Mouse (Mus musculus) layer of hippocampus, postnatal 10 days (tissue): ENCODE data around the gene Fanca. TPM values are rescaled to one million over a fixed set of nuclear protein-coding genes. Genes with fewer than 3 reads are reported as not detected.
"Not testable (repeated sequence)": the region's sequence is repeated elsewhere in the genome, so short reads cannot be mapped to it uniquely, and the experiment has no call there.

Source experiments
- DNase-seq, 2 experiments: peaks; one replicate each; pipeline ENCODE4 v3.0.0; 2021; ENCODE audit warnings: low spot score in 2 of 2
- total RNA-seq, 2 experiments: library from RNA; stranded (reverse); gene quantifications; 2 replicates each; pipeline ENCODE4 v1.2.3; 2021

Gene Fanca
- total RNA-seq, 2 experiments from 2014 or later: 2.5 to 4.7 TPM

DNA sequence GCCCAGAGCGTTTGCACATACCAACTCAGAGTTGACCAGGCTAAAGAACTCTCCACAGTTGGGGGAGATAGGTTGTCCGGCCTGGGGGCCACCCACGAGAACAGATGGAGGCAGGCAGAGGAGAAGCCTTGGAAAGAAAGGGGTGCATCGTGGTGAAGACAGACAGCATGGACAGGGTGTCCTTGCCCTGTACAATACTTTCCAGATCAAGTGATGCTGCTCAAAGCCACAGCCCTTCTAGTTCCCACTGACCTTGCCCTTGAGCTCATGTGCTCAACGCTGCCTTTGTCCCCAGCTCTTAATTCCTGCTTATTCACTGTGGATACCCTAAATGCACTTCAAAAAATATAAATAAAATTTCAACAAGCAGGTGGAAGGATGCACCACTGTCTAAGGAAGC, 43.9 kb downstream of the Fanca start:
- DNase-seq: no peak

DNA sequence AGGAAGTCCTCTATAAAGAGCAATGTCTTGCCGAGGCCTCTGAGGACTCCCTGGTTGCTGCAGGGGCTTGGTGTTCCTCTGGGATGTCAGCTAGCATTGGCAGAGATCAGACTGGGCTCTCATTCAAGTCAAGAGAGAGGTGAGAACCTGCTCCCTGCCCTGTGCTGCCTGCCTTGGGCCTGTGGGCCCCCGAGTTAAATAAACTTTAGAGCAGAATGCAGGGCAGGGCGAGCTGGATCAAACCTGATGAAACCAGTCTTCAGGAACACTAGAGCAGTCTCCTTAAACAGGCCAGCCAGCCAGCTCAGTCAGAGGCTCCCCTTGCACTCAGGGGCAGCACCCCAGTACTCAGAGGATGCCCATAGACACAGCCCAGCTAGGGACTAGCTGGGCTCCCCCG, 46.5 kb downstream of the Fanca start:
- no peak for DNase-seq

DNA sequence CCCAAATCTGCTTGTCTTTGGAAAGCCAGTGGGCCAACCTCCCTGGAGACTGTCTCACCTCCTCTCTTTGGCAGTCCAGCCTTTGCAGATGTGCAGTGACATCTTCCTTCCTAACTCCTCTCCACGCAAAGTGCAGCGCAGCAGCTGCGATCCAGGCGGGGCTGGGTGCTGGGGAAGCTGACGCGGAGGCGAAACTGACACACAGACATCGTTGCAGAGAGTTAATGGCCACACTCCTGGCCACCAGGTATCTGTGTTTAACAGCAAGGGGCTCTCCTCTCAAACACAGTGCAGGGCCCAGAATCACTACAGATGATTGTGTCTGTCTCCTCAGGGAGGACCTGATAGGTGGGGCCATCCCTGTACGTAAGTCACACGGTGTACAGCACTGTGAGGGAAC, 47.2 kb downstream of the Fanca start:
- no peak for DNase-seq

DNA sequence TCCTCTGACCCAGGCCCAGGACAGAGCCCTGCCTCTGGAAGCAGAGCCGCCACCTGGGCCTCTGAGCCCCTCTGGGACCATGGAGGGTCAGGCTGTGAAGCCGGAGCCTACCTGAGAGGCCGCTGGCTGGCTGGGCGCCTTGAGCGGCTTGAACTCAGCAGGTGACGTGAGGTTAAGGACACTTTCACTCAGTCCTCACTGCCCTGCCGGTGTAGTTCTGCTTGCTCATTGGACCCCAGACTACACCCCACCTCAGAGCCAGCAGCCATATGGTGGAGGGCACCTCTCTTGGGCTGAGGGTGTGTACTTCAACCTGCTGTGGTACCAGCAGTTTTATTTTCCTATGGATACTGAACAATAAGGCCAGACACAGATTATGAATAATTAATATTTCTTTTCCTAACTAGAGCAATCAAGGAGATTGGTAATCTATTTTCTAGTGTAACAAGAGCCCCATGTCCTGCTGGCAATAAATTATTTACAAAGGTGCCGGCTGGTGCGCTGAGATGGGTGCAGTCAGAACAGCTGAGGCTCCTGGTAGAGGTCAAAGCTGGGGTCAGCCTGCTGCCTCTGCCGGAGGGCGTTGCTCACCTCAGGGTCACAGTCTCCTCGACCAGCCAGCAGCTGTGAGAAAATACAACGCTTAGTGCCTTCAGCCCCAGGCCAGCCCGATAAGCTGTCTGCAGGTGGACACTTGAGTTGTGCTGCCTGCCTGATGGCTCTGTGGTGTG, 50.3 kb downstream of the Fanca start:
- no peak for DNase-seq

DNA sequence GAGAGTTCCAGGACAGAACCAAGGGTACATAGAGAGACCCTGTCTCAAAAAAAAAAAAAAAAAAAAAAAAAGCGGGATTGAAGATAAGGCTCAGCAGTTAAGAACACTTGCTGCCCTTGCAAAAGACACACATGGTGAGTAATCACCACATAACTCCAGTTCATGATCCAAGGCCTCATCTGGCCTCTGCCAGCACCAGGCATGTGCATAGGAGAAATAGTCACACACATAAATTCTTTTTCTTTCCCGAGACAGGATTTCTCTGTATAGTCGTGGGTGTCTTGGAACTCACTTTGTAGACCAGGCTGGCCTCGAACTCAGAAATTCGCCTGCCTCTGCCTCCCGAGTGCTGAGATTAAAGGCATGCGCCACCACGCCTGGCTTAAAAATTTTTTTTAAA, 60.8 kb downstream of the Fanca start:
- not testable (repeated sequence) for DNase-seq

DNA sequence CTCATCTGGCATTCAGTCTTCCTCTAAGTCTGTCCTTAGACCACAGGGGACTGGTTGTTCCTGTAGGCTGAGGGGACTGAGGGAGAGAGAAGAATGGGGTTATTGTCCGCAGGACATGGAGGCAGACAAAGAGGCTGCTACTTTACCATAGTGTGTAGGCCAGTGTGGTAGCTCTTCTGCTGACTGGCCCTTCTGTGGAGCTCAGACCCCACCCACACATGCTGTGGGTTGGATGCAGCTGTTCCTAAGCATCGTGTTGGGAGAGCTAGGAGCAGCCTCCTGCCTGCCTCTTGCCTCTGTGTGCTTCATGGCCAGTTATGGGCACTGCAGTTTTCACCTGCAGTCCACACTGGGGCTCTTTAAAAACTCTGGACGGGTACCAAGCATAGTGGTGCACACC, 61.3 kb downstream of the Fanca start:
- DNase-seq: no peak

DNA sequence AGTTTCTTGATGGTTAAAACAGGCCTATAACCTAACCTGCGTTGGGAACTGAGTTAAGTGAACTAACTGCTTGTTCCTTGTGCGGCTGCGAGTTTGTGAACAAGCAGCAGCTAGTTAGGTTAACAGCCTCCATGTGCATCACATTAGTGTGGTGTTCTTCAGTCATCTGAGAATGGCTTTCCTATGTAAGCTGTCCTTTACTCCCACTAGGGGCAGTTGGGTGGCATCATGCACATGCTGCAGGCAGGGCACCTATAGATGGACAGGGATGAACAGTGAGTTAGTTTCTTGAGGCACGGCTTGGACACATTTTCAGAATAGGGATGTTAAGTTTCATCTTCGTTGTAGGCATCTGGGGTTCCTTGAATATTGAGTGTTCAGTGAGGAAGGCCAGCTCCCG, 63.2 kb downstream of the Fanca start:
- no peak for DNase-seq

DNA sequence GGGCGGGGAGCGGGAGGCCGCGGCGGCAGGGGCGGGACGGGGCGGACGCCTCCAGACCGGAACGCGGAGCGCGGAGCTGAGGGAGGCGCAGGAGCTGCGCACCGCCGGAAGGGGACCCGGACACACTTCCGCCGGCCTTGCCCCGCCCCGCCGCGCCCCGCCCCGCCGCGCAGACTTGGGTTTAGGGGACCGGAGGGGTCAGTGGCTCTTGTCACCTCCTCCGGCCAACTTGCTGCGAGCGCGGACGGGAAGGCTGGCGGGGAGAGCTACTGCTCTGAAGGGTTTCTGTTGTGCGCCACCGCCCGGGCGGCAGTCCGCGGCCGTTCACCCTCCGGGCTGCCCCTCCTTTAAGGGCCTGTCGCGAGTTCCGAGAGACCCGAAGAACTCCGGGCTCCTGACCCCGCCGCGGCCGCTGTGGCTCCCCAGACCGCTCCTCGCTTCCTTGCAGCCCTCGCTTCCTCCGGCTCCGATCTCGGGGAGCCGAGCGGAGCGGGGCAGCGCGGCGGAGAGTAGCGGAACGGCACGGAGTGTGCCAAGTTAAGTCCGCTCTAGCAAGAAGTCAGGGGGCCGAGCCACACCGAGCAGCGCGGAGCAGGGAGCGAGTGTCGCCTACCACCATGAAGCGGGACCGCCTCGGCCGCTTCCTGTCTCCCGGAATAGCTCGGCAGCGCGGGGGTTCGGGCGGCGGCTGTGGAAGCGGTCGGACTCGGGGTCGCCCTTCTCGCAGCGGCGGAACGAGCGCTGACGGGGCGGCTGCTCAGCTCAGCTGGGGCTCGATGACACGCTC, 64.1 kb downstream of the Fanca start, which contains the start of the genes Zfp276 and Vps9d1:
TSS of gene Zfp276 (plus strand) at position 97 of the 787 bp plus-strand sequence.
TSS of gene Vps9d1 (minus strand) at position 250 of the 787 bp plus-strand sequence.
- DNase-seq: peak; percentile 87 to 92

DNA sequence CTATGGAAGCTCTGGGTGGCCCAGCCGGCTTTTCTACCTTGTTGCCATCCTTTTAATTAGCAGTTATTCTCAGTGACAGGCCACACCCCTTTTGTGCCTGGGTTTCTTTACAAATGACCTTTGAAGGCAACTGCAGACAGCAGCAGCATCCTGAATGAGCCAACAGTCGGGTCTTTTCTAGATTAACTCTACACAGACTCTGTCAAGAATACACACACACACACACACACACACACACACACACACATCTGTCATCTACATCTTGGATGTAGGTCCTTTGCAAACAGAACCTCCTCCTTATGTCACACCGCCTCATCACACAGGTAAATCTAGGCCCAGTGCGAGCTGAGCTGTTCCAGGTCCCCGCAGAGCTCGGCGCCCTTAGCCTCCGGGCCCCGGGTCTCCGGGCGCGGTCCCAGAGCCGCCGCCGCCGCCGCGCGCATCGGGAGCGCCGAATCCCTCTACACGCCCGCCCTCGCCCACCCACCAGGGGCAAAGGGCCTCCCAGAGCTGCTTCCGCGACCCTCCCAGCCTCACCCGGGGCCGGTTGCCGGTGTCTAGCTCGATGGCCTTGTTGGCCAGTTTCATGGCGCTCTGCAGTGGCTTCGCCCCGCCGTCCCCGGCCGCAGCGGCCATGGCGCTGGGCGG, 64.8 kb downstream of the Fanca start:
- DNase-seq: no peak

DNA sequence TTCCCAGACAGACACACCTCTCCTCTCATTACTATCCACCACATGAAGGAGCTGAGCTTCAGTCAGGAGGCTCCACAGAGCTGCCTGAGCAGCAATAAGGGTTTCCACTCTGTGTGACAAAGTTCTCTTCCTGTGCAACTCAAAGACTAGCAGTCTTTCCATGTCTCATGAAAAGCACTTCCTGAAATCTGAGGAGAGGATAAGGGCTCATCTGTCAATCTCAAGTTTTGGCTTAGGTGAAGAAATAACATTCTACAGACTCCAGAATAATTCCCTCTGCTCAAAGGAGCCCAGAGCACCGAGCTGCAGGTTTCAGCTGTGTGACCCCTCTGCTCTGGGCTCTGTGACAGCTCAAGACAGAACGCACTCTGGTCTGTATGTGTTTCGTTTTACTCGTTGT, 65.5 kb downstream of the Fanca start:
- DNase-seq: no peak

DNA sequence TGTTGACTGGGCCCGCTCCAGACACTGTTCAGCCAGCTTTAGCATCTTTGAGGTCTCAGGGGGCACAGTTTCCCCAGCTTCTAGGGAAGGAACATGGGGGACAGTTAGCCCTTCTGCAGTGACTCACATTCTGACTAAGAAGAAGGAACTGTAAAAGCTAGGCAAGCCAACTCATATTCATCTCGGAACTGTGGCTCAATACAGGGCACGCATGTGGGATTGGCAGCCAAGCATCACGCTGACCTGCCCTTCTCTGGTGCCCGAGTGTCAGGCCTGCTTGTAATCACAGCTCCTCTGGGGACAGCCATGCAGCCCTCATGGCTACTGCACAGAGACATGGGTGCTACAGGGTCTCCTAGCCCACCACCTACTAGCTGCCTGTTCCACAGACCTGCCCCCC, 67.4 kb downstream of the Fanca start:
- no peak for DNase-seq

DNA sequence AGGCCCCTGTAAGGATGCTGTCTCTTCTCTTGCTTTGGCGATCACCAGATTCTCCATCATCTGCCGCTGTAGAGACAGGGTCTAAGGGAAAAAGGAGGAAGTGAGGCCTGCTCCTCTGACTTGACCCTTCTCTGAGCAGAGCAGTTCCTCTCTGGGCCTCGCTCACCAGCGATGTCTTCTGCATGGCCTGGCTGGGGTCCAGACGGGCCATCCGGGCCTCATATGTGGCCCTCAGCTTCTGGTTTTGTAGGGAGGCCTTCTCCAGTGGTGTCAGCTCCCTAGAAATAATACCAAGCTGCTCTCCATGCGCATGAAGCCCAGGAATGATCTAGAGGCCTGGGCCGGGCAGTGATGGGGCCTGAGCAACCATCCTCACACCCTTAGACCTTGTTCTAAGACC, 69.8 kb downstream of the Fanca start:
- DNase-seq: no peak

DNA sequence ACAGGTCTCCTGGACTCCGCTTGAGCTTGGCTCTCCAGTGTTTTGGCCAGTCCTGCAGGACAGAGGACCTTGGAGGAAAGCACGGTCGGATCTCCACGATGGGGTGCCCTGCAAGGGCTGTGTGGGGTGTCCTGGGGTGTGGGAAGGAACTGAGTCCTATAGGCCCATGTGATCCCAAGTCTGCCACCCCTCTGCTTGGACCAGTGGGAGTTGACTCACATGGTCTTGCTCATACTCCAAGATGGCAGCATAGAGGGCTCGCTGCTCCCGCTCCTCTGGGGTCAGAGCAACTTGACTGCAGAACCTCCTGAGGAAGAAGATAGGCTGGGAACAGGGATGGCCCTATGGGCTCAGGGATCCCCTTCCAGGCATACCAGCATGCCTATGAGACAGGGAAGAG, 70.6 kb downstream of the Fanca start:
- no peak for DNase-seq

DNA sequence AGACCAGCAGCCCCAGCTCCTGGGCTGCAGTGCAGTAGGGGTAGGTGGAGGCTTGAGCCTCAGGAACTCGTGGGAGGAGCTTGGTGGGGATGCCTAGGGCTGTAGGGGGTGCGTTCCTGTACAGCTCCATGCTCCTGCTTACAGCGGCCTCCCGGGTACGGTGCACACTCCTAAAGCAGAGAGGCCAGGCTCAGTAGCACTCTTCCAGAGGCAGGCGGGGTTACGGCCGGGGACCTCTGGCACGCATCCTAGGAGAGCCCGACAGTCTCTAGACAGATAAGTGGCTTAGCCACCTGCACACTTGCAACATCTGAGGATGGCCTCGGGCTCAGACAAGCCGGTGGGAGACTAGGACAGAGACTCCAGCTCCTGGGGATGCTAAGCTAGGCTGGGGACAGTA, 72.8 kb downstream of the Fanca start:
- DNase-seq: no peak

DNA sequence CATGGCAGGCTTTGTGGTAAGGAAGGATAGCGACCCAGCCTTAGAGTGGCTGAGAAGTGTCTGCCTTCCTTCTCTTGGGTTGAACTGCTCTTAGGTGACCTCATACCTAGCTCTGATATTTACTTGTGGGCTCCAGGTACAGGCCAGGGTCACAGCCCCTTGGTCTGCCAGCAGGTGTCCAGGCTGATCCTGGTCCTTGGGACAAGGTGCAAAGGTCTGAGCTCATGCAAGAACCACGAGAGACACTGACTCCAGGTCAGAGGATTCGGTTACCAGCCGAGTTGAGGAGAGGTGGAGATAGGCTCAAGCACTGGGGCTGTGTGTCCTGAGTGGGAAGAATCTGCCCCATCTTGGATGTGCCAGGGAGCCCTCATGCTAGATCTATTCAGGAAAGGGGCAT, 74.0 kb downstream of the Fanca start:
- DNase-seq: no peak

DNA sequence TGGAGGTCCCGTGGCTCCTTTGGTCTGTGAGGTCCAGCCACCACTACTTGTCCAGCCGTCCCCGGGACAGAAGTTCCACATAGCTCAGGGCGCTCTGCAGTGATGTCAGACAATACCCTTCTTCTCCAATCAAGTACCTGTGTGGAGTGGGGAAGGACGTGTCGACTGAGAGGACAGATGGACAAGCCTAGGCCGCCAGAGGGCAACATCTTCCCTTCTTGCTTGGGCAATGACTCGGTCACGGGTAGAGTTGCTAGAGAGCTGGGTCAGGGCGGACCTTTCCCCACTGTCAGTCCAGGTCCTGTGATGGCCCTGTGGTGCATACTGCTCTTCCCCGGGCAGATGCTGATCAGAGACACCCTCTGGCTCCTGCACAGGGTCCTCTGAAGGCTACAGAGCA, 75.3 kb downstream of the Fanca start:
- DNase-seq: no peak

DNA sequence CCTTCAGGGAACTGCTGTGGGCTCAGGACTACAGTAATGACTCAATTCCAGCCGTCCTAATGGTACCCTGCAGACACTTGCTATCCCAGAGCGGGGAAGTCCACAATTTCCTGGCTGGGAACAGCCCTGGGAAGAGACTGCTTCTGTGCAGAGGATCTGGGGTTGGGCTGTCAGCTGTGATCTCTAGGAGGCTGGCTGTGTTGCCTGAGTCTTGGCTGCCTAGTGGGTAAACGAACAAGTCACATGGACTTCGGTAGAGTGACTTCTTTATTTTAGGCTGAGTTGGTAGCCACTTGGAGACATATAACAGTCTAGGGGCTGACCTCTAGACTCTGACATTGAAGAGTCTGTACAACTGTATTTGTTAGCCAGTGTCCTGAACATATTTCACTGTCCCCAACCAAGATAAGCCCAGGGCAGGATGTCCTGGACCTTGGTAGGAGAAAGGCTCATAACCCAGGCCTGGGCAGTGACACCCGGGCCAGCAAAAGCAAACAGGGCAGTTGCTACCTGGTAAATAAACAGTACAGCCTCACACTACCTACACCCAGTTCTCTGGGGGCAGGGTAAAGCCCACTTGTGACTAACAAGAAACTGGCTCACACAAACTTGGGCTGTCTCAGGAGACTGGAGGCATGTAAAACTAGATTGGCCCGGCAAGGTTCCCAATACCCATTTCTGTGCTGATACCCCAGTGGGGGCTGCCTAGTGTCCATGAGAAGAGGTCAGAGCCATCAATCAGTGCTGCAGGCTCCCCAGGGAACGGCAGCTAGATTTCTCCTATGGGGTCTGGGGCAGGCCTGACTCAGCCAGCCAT, 76.1 kb downstream of the Fanca start:
- no peak for DNase-seq

DNA sequence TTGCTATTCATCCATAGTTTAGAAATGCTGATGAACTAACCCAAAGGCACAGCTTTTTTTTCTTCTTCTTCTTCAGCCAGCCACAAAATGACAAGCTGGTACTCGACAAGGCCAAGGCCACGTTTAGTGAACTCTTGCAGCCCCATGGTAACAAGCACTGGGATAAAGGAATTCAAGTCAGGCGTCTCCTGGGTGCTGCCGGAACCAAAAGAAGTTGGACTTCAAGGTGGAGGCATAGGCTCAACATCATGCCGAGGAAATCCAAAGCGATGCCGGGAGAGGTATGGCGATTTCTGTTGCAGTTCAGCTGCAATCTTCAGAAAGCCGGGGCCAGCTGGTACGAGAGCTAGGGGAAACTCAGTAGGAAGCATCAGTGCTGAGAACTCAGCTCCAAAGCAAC, 79.0 kb downstream of the Fanca start:
- no peak for DNase-seq

DNA sequence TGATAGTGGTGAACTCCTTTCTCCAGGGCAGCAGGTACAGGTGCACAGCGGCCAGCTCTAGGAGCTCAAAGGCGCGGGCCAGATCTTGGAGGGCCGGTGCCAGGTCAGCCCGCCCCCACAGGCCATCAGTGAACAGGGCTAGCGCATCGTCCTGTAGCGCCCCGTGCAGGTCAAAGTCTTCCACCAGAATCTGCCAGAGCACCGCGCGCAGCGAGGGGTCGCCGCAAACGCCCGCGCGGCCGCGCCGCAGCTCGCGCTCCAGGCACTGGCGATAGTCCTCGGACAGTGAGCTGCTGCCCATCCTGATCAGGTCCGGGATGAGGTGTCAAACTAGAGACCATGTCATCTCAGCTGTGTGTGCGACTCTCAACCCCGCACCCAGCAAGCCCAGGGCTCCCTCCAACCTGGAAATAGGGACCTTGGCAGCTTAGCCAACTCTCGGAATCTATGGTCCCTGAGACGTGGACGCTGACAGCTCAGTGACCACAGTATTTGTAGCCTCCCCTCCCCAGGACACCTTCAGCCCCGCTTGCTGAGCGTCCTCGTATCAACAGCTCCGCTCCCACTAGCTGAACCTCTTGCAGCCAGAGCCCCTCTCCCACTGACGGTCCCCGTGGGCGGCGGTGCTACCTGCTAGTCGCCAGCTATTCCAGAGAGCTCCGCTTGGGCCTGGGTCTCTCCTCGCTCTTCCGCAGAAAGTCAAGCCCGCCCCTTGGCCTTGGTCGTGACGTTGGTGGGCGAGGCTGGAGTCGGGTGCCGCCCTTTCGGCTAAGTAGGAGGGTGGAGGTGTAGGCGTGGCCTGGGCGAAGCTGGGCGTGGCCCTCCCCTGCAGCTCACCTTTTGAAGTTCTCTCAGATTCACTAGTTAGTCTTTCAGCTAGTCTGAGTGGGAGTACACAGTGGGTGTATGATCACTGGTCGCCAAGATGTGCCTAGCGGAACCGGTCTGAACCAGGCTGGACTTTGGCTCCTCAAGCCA, 82.6 kb downstream of the Fanca start, which contains the start of gene Spata2l:
TSS of gene Spata2l (minus strand) at position 714 of the 978 bp plus-strand sequence.
- peak; percentile 78 to 83 for DNase-seq
